25 mouse cellular contexts compared by ENCODE assay signal in the genomic region with DNA sequence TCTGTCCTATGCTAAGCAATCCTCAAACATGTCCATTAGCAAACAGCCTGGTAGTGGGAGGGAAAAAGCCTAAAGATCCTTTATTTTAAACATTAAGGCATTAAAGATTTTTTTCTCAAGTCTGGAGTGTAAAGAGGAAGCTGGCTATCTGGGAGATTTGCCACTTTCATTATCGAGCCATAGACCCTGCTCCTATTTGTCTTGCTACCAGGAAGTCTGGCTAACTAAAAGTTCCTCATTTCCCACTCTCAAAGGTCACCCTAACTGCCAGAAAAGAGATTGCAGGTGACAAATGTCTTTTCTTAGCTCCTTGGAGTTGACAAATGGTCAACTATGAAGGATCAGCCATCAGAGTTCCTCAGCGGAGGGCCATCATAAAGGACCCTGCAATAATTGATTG.
DNase-seq lines count a peak whose midpoint lies in the region; ATAC-seq and TF ChIP-seq lines count a peak whose summit lies in the region.
"Had no signal": no experiment of that assay in that cellular context is flagged by ENCODE, and none has a peak within 500 bp of the region (broad histone marks: within the 10 kb centered on the region; RNA-seq: fewer than 3 reads in every experiment).

No protein-coding gene starts in this region.

- H3K9ac ChIP-seq in MEL (ENCODE audit: control insufficient read depth, low read depth, low read length, poor library complexity, severe bottlenecking), result no peak overlapping the region
- no peak overlapping the region for H3K9ac ChIP-seq in neural tube, embryonic 15.5 days (replicated peaks)
- H3K9ac ChIP-seq: embryonic facial prominence, embryonic 12.5 days had no signal

- no peaks in the 10 kb centered on the region for H3K36me3 ChIP-seq in MEL (ENCODE audit: control insufficient read depth in 1 of 2, insufficient read depth in 2 of 2, low read length in 2 of 2)
- H3K36me3 ChIP-seq in neural tube, embryonic 15.5 days, result no peaks in the 10 kb centered on the region
- H3K36me3 ChIP-seq: embryonic facial prominence, embryonic 10.5 days; embryonic facial prominence, embryonic 12.5 days; G1E had no signal

- H3K4me2 ChIP-seq in neural tube, embryonic 15.5 days, result no peak overlapping the region
- H3K4me2 ChIP-seq: embryonic facial prominence, embryonic 12.5 days had no signal

- no peaks in the 10 kb centered on the region for H3K9me3 ChIP-seq in MEL (replicated peaks; ENCODE audit: insufficient read depth, low read length)
- no peaks in the 10 kb centered on the region for H3K9me3 ChIP-seq in neural tube, embryonic 15.5 days (replicated peaks)
- H3K9me3 ChIP-seq: embryonic facial prominence, embryonic 10.5 days; embryonic facial prominence, embryonic 12.5 days; G1E had no signal

- H3K27me3 ChIP-seq in MEL (ENCODE audit: control insufficient read depth in 1 of 2, insufficient read depth in 2 of 2, low read length in 2 of 2), result no peaks in the 10 kb centered on the region
- no peaks in the 10 kb centered on the region for H3K27me3 ChIP-seq in neural tube, embryonic 15.5 days (replicated peaks)
- H3K27me3 ChIP-seq: CH12.LX; embryonic facial prominence, embryonic 12.5 days; Patski had no signal

- H3K4me3 ChIP-seq in MEL (ENCODE audit: control insufficient read depth in 1 of 2, insufficient read depth in 1 of 2, low read depth in 2 of 2, low read length in 2 of 2), result no peak overlapping the region
- H3K4me3 ChIP-seq in neural tube, embryonic 15.5 days (replicated peaks), result no peak overlapping the region
- H3K4me3 ChIP-seq: embryonic facial prominence, embryonic 10.5 days; embryonic facial prominence, embryonic 12.5 days had no signal

- no peaks in the 10 kb centered on the region for H3K79me2 ChIP-seq in MEL (ENCODE audit: control insufficient read depth, insufficient read depth, low read length, poor library complexity)

- TF ChIP-seq RAD21 in MEL (IDR thresholded peaks at IDR 0.05; ENCODE audit: low read depth, low read length), result no peak

- DNase-seq in MEL (ENCODE audit: low read depth, low spot score), result peak; percentile 11
- no peak for DNase-seq in embryo, embryonic 11 days
- DNase-seq in right cerebral cortex, adult 2 months (ENCODE audit: low spot score in 2 of 2), result no peak
- DNase-seq in urinary bladder, postnatal 36 days (ENCODE audit: low spot score in 2 of 2), result no peak
- DNase-seq: adrenal gland, adult 8-10 months; adrenal gland, postnatal 14 days; adrenal gland, postnatal 36 days; B cell, adult 2 months; cerebellum, adult 11-12 months; cerebellum, adult 2 months; cerebellum, adult 9-11 months; cerebellum, postnatal 14 days had no signal

- no peak overlapping the region for H3K27ac ChIP-seq in MEL (ENCODE audit: control insufficient read depth, low read depth, low read length)
- no peak overlapping the region for H3K27ac ChIP-seq in neural tube, embryonic 15.5 days (replicated peaks)
- H3K27ac ChIP-seq: embryonic facial prominence, embryonic 10.5 days; embryonic facial prominence, embryonic 12.5 days had no signal

- TF ChIP-seq CTCF in MEL (IDR thresholded peaks at IDR 0.05 in 2 of 3, conservative IDR thresholded peaks at IDR 0.05 in 1 of 3; ENCODE audit: control insufficient read depth in 1 of 3, insufficient read depth in 1 of 3, low read depth in 2 of 3, low read length in 3 of 3, poor library complexity in 1 of 3, severe bottlenecking in 1 of 3), result no peak

- ATAC-seq in common myeloid progenitor, adult 5-6 weeks (replicated peaks; ENCODE audit: low read depth, poor library complexity, severe bottlenecking), result peak; percentile 97
- ATAC-seq in hematopoietic stem cell, adult 5-6 weeks (replicated peaks in 1 of 2; ENCODE audit: insufficient read depth in 1 of 2, low FRiP score in 2 of 2, low TSS enrichment in 1 of 2, low read depth in 1 of 2, poor library complexity in 2 of 2, severe bottlenecking in 2 of 2), result peak; percentile 96 to 97
- ATAC-seq in megakaryocyte progenitor cell, adult 5-6 weeks (replicated peaks; ENCODE audit: poor library complexity), result peak; percentile 98
- no peak for ATAC-seq in neural tube, embryonic 15.5 days (ENCODE audit: low FRiP score)
- ATAC-seq: activated CD4-positive, CD25-positive, alpha-beta regulatory T cell, adult 4 months; CD4-positive, CD25-positive, alpha-beta regulatory T cell, adult 4 months; forebrain, embryonic 14.5 days; forebrain, embryonic 16.5 days; Patski had no signal

- no peaks in the 10 kb centered on the region for H3K4me1 ChIP-seq in MEL (ENCODE audit: control insufficient read depth in 1 of 2, insufficient read depth in 2 of 2, low read length in 2 of 2)
- H3K4me1 ChIP-seq in neural tube, embryonic 15.5 days, result no peaks in the 10 kb centered on the region
- H3K4me1 ChIP-seq: embryonic facial prominence, embryonic 10.5 days; embryonic facial prominence, embryonic 12.5 days had no signal

- TF ChIP-seq POLR2A in MEL (IDR thresholded peaks at IDR 0.05; ENCODE audit: control insufficient read depth in 1 of 2, insufficient read depth in 1 of 2, low read depth in 1 of 2, low read length in 2 of 2, poor library complexity in 1 of 2), result no peak

- 92% methylated on average over 2 of the region's 2 CpGs for WGBS in neural tube, embryonic 15.5 days

- TF ChIP-seq EP300 in MEL (IDR thresholded peaks at IDR 0.05; ENCODE audit: low read depth in 1 of 2, low read length in 2 of 2), result no peak

TF ChIP-seq in MEL, 35 proteins besides CTCF, POLR2A, EP300 and RAD21:
- no peak for TF ChIP-seq CHD1 (IDR thresholded peaks at IDR 0.05; ENCODE audit: low read depth, low read length)
- no peak for TF ChIP-seq TBP (IDR thresholded peaks at IDR 0.05; ENCODE audit: low read depth, low read length)
- no peak for TF ChIP-seq ZMIZ1 (IDR thresholded peaks at IDR 0.05; ENCODE audit: low read depth, low read length)
- TF ChIP-seq SMC3 (IDR thresholded peaks at IDR 0.05; ENCODE audit: low read depth, low read length), result no peak
- no peak for TF ChIP-seq MAZ (IDR thresholded peaks at IDR 0.05; ENCODE audit: low read depth, low read length)
- no peak for TF ChIP-seq RCOR1 (IDR thresholded peaks at IDR 0.05; ENCODE audit: low read depth, low read length)
- TF ChIP-seq GATA1 (IDR thresholded peaks at IDR 0.05; ENCODE audit: low read depth, low read length), result no peak
- TF ChIP-seq POLR2AphosphoS2 (IDR thresholded peaks at IDR 0.05; ENCODE audit: low read length), result no peak
- TF ChIP-seq MYB (IDR thresholded peaks at IDR 0.05; ENCODE audit: low read depth, low read length), result no peak
- no peak for TF ChIP-seq MAFK (IDR thresholded peaks at IDR 0.05; ENCODE audit: borderline replicate concordance, low read depth, low read length)
- no peak for TF ChIP-seq HCFC1 (IDR thresholded peaks at IDR 0.05; ENCODE audit: low read depth, low read length)
- TF ChIP-seq ZNF384 (IDR thresholded peaks at IDR 0.05; ENCODE audit: low read depth, low read length), result no peak
- TF ChIP-seq KAT2A (conservative IDR thresholded peaks at IDR 0.05; ENCODE audit: low read depth, low read length), result no peak
- TF ChIP-seq ZC3H11A (IDR thresholded peaks at IDR 0.05; ENCODE audit: low read depth, low read length), result no peak
- no peak for TF ChIP-seq MEF2A (IDR thresholded peaks at IDR 0.05; ENCODE audit: extremely low read depth, insufficient replicate concordance, low read depth, low read length, poor library complexity, severe bottlenecking)
- no peak for TF ChIP-seq ZKSCAN1 (IDR thresholded peaks at IDR 0.05; ENCODE audit: low read depth, low read length)
- TF ChIP-seq CHD2 (IDR thresholded peaks at IDR 0.05; ENCODE audit: low read length), result no peak
